Comparison of ENCODE assay signal across 9 mouse cellular contexts in genomic region chr5:143633558-143633871, GRCm38 (mm10). TPM values are rescaled to one million over a fixed set of nuclear protein-coding genes. Genes with fewer than 3 reads are reported as not detected.
DNase-seq lines count a peak whose midpoint lies in the region; ATAC-seq lines count a peak whose summit lies in the region.
"Had no signal": no experiment of that assay in that cellular context is flagged by ENCODE, and none has a peak within 500 bp of the region (broad histone marks: within the 10 kb centered on the region; RNA-seq: fewer than 3 reads in every experiment).

No protein-coding gene starts in this region.

- 0 out of 2 replicates have a peak overlapping the region, but pooled peaks have one; percentile 22 for H3K4me2 ChIP-seq in hindbrain, embryonic 12.5 days (replicated peaks)
- H3K4me2 ChIP-seq in hindbrain, embryonic 11.5 days (replicated peaks; ENCODE audit: low read depth, low read length): no peak overlapping the region
- H3K4me2 ChIP-seq in heart, embryonic 14.5 days (ENCODE audit: low read length): peak overlapping the region; percentile 10; the same call in 1 of the 2 replicates
- peak overlapping the region; percentile 63 for H3K4me2 ChIP-seq in liver, embryonic 15.5 days

- H3K27me3 ChIP-seq in hindbrain, embryonic 12.5 days: no peaks in the 10 kb centered on the region
- no peaks in the 10 kb centered on the region for H3K27me3 ChIP-seq in hindbrain, embryonic 11.5 days (ENCODE audit: control insufficient read depth, insufficient read depth, low read length)
- H3K27me3 ChIP-seq in heart, embryonic 14.5 days (ENCODE audit: control insufficient read depth, insufficient read depth, low read length): no peaks in the 10 kb centered on the region
- H3K27me3 ChIP-seq in liver, embryonic 15.5 days: no peaks in the 10 kb centered on the region

- H3K9ac ChIP-seq in hindbrain, embryonic 12.5 days: no peak overlapping the region
- H3K9ac ChIP-seq in hindbrain, embryonic 11.5 days (ENCODE audit: low read depth, low read length): no peak overlapping the region
- H3K9ac ChIP-seq in heart, embryonic 14.5 days (ENCODE audit: low read length): peak overlapping the region; percentile 8
- peak overlapping the region; percentile 45 for H3K9ac ChIP-seq in liver, embryonic 15.5 days
- H3K9ac ChIP-seq: forebrain, postnatal 0 days had no signal

- no peak for ATAC-seq in hindbrain, embryonic 12.5 days (ENCODE audit: low FRiP score)
- ATAC-seq in hindbrain, embryonic 11.5 days (ENCODE audit: low FRiP score): no peak
- no peak for ATAC-seq in heart, embryonic 14.5 days (ENCODE audit: insufficient number of reproducible peaks, insufficient read depth, low FRiP score, low read depth)
- peak; percentile 96 for ATAC-seq in liver, embryonic 15.5 days (ENCODE audit: insufficient read depth)
- ATAC-seq: forebrain, postnatal 0 days had no signal

- H3K36me3 ChIP-seq in hindbrain, embryonic 12.5 days: no peaks in the 10 kb centered on the region
- H3K36me3 ChIP-seq in hindbrain, embryonic 11.5 days (ENCODE audit: control insufficient read depth, insufficient read depth, low read length): no peaks in the 10 kb centered on the region
- no peaks in the 10 kb centered on the region for H3K36me3 ChIP-seq in heart, embryonic 14.5 days (ENCODE audit: control insufficient read depth, insufficient read depth, low read length)
- peaks cover 15% of the 10 kb centered on the region for H3K36me3 ChIP-seq in liver, embryonic 15.5 days (replicated peaks)

- H3K9me3 ChIP-seq in hindbrain, embryonic 12.5 days (replicated peaks): peaks cover 5% of the 10 kb centered on the region; the same call in 1 of the 2 replicates
- H3K9me3 ChIP-seq in hindbrain, embryonic 11.5 days (ENCODE audit: control insufficient read depth, low read length): no peaks in the 10 kb centered on the region
- no peaks in the 10 kb centered on the region for H3K9me3 ChIP-seq in heart, embryonic 14.5 days (ENCODE audit: control insufficient read depth, low read length)
- H3K9me3 ChIP-seq in liver, embryonic 15.5 days (replicated peaks): no peaks in the 10 kb centered on the region

- 65% methylated on average over 5 of the region's 5 CpGs for WGBS in hindbrain, embryonic 12.5 days
- WGBS in hindbrain, embryonic 11.5 days: 74% methylated on average over 5 of the region's 5 CpGs
- WGBS in heart, embryonic 14.5 days: 15% methylated on average over 5 of the region's 5 CpGs
- WGBS in liver, embryonic 15.5 days (ENCODE audit: insufficient replicate concordance): 6% methylated on average over 5 of the region's 5 CpGs

- H3K4me1 ChIP-seq in hindbrain, embryonic 12.5 days: peaks cover 11% of the 10 kb centered on the region
- H3K4me1 ChIP-seq in hindbrain, embryonic 11.5 days (replicated peaks; ENCODE audit: control insufficient read depth, insufficient read depth, low read length): no peaks in the 10 kb centered on the region
- H3K4me1 ChIP-seq in heart, embryonic 14.5 days (ENCODE audit: control insufficient read depth in 2 of 2, insufficient read depth in 2 of 2, low read length in 2 of 2): peaks cover 16 to 52% of the 10 kb centered on the region in 2 experiments
- peaks cover 93% of the 10 kb centered on the region for H3K4me1 ChIP-seq in liver, embryonic 15.5 days (replicated peaks)

- no peak for DNase-seq in hindbrain, embryonic 11.5 days (ENCODE audit: low spot score)
- DNase-seq in NIH3T3 (ENCODE audit: low read depth) (peak; percentile 60), adipocyte (ENCODE audit: low spot score) (no peak)
- no peak for DNase-seq in cerebellum, adult 11 months
- no peak for DNase-seq in cerebellum, postnatal 4 days (ENCODE audit: low spot score in 2 of 2)
- DNase-seq: forebrain, postnatal 0 days had no signal

- no peak overlapping the region for H3K4me3 ChIP-seq in hindbrain, embryonic 12.5 days
- H3K4me3 ChIP-seq in hindbrain, embryonic 11.5 days (ENCODE audit: low read depth, low read length): no peak overlapping the region
- no peak overlapping the region for H3K4me3 ChIP-seq in heart, embryonic 14.5 days (ENCODE audit: control insufficient read depth in 1 of 2, insufficient read depth in 1 of 2, low read depth in 1 of 2, low read length in 2 of 2)
- peak overlapping the region; percentile 23 for H3K4me3 ChIP-seq in liver, embryonic 15.5 days (replicated peaks)

- H3K27ac ChIP-seq in hindbrain, embryonic 12.5 days: peak overlapping the region; percentile 48; the same call in 1 of the 2 replicates
- no peak overlapping the region; the same call in 1 of the 2 replicates for H3K27ac ChIP-seq in hindbrain, embryonic 11.5 days (ENCODE audit: low read depth, low read length)
- H3K27ac ChIP-seq in heart, embryonic 14.5 days (replicated peaks in 1 of 2; ENCODE audit: control insufficient read depth in 1 of 2, insufficient read depth in 1 of 2, low read depth in 2 of 2, low read length in 2 of 2): peak overlapping the region; percentile 24 to 67
- peak overlapping the region; percentile 86 for H3K27ac ChIP-seq in liver, embryonic 15.5 days (replicated peaks)

RNA-seq across cellular contexts. Expression of gene Cyth3, which starts 11.3 kb away (rescaled TPM):
- polyA plus RNA-seq in hindbrain, embryonic 12.5 days (2016; fragmentation: Nextera tagmentation; extraction: Ambion mirVana): 39.8 and 46.1 TPM in 2 replicates
- 30.3 and 33.4 TPM in 2 replicates for polyA plus RNA-seq in hindbrain, embryonic 11.5 days (2014; fragmentation: Nextera tagmentation; extraction: Ambion mirVana)
- 49.2 and 56.2 TPM in 2 replicates for polyA plus RNA-seq in heart, embryonic 14.5 days (2014; fragmentation: Nextera tagmentation; extraction: Ambion mirVana)
- polyA plus RNA-seq in liver, embryonic 15.5 days (2015; fragmentation: Nextera tagmentation; extraction: Ambion mirVana): 35.7 and 37.5 TPM in 2 replicates

Comparison
In these comparisons a context has a peak if more than half of its experiments do, and no peak if none do; other contexts are left out.
1. H3K9ac ChIP-seq: peak in heart, embryonic 14.5 days (single experiment) and liver, embryonic 15.5 days (single experiment); none in hindbrain, embryonic 12.5 days (single experiment) and hindbrain, embryonic 11.5 days (single experiment).